Mouse (Mus musculus) heart, adult 2 months (tissue): ENCODE measurements around the gene Ugt1a10.

Source experiments
- CTCF ChIP-seq: fragments of 200-600 bp; IDR thresholded peaks from 2 replicates; pipeline ENCODE4 v1.8.1; 2022; ENCODE audit warnings: antibody characterized with exemption, mild to moderate bottlenecking, moderate library complexity
- EP300 ChIP-seq: fragments of 200-500 bp; IDR thresholded peaks from 2 replicates; pipeline ENCODE4 v1.6.1; 2011; ENCODE audit warnings: low read depth, low read length, control low read depth; ENCODE audit not compliant: insufficient read depth
- POLR2A ChIP-seq: fragments of 200-500 bp; IDR thresholded peaks from 2 replicates; pipeline ENCODE4 v1.6.1; 2011; ENCODE audit warnings: mild to moderate bottlenecking, low read depth, low read length, control low read depth; ENCODE audit not compliant: insufficient read depth

GRCm38 (mm10) chr1:88014194-88014593 lies 41.0 kb upstream of the Ugt1a10 start:
- TF ChIP-seq EP300 (no peak), POLR2A (no peak), CTCF (no peak)
